Mouse (Mus musculus): ENCODE measurements around the gene Specc1.

GRCm38 (mm10) chr11:62268381-62268780 is 311.8 kb downstream of the Specc1 start:
- TF ChIP-seq MAFK (IDR thresholded peaks at IDR 0.05; ENCODE audit: insufficient read depth, low read depth, low read length) (no peak), ZC3H11A (IDR thresholded peaks at IDR 0.05; ENCODE audit: borderline replicate concordance, low read depth, low read length) (no peak), HCFC1 (IDR thresholded peaks at IDR 0.05; ENCODE audit: borderline replicate concordance, insufficient read depth, low read length) (no peak), CHD2 (IDR thresholded peaks at IDR 0.05; ENCODE audit: low read depth, low read length) (no peak), ZNF384 (IDR thresholded peaks at IDR 0.05; ENCODE audit: low read depth, low read length) (no peak)
